Mouse (Mus musculus) stomach, postnatal 0 days (tissue): ENCODE measurements around the gene Gm13694. TPM values are rescaled to one million over a fixed set of nuclear protein-coding genes. Genes with fewer than 3 reads are reported as not detected.
"Not testable (repeated sequence)": the region's sequence is repeated elsewhere in the genome, so short reads cannot be mapped to it uniquely, and the experiment has no call there.

ENCODE experiments used
- ATAC-seq: fragments of 200-750 bp; cut with Nextera tagmentation; 2 replicates; pipeline ENCODE4 v1.8.0; 2017; ENCODE audit not compliant: low FRiP score, low TSS enrichment
- DNase-seq: peaks from one replicate; pipeline ENCODE4 v3.0.0-alpha.2; 2016; ENCODE audit warnings: low spot score
- H3K27ac ChIP-seq: fragments of 300-500 bp; sonication (generic); replicated peaks from 2 replicates; pipeline ENCODE4 v1.5.1; 2014; ENCODE audit warnings: mild to moderate bottlenecking, control low read depth
- H3K27me3 ChIP-seq: fragments of 300-500 bp; sonication (generic); 2 replicates; pipeline ENCODE4 v1.6.1; 2014; ENCODE audit warnings: low read length; ENCODE audit not compliant: control insufficient read depth, insufficient read depth
- H3K36me3 ChIP-seq: fragments of 300-500 bp; sonication (generic); 2 replicates; pipeline ENCODE4 v1.6.1; 2014; ENCODE audit warnings: low read length, mixed read lengths; ENCODE audit not compliant: control insufficient read depth, insufficient read depth
- H3K4me1 ChIP-seq: fragments of 300-500 bp; sonication (generic); replicated peaks from 2 replicates; pipeline ENCODE4 v1.6.1; 2014; ENCODE audit warnings: antibody characterized with exemption; ENCODE audit not compliant: control insufficient read depth, insufficient read depth
- H3K4me2 ChIP-seq: fragments of 300-500 bp; sonication (generic); replicated peaks from 2 replicates; pipeline ENCODE4 v1.6.1; 2014; ENCODE audit warnings: low read depth, mild to moderate bottlenecking, control low read depth, moderate library complexity
- H3K4me3 ChIP-seq: fragments of 300-500 bp; sonication (generic); 2 replicates; pipeline ENCODE4 v1.5.1; 2014; ENCODE audit warnings: low read depth, low read length, control low read depth
- H3K9ac ChIP-seq: fragments of 300-500 bp; sonication (generic); 2 replicates; pipeline ENCODE4 v1.6.1; 2014; ENCODE audit warnings: mild to moderate bottlenecking, low read length, control low read depth, mixed read lengths
- H3K9me3 ChIP-seq: fragments of 300-500 bp; sonication (generic); 2 replicates; pipeline ENCODE4 v1.6.1; 2016; ENCODE audit warnings: low read length; ENCODE audit not compliant: control insufficient read depth
- CTCF ChIP-seq: IDR thresholded peaks from 2 replicates; pipeline ENCODE4 v1.5.1; 2016; ENCODE audit warnings: antibody characterized with exemption, low read depth, mild to moderate bottlenecking, moderate library complexity
- EP300 ChIP-seq: optimal IDR thresholded peaks from 2 replicates; pipeline ENCODE3; 2016; ENCODE audit warnings: antibody characterized with exemption
- WGBS: fragments of 180-500 bp; shearing (Covaris S2); extraction: QIAGEN DNeasy Blood & Tissue Kit; methylation state at CpG from one replicate; pipeline ENCODE4 v1.1.7; 2014; 5-methylcytosine and 5-hydroxymethylcytosine counted together
- polyA plus RNA-seq: library from polyadenylated mRNA; unstranded; fragments of >200 nt; fragmentation: Nextera tagmentation; extraction: Ambion mirVana; gene quantifications from 2 replicates; pipeline ENCODE4 v1.2.1, GENCODE M21; 2015

Gm13694 gene
- not detected in 2 replicates for polyA plus RNA-seq

- H3K4me2 ChIP-seq, ATAC-seq, H3K4me1 ChIP-seq, H3K36me3 ChIP-seq, H3K4me3 ChIP-seq, H3K27ac ChIP-seq, DNase-seq, H3K9ac ChIP-seq, H3K9me3 ChIP-seq, H3K27me3 ChIP-seq: not testable (repeated sequence)
- WGBS = no CpG with 5 or more reads among the region's 6 CpGs
Observed at GRCm38 (mm10) chr2:83978633-83979032, at the start of gene Gm13694. Gene Gm13694, plus strand, starts transcription at chr2:83978933.

GRCm38 (mm10) chr2:83929478-83930088 lies 49.1 kb upstream of the Gm13694 start:
- Histone ChIP-seq H3K4me3 (no peak overlapping the region), H3K27ac (no peak overlapping the region), H3K27me3 (no peaks in the 10 kb centered on the region), H3K9me3 (no peaks in the 10 kb centered on the region), H3K36me3 (no peaks in the 10 kb centered on the region), H3K4me1 (no peaks in the 10 kb centered on the region), H3K4me2 (no peak overlapping the region), H3K9ac (no peak overlapping the region)
- 56% methylated on average over 2 of the region's 2 CpGs for WGBS
- ATAC-seq (no peak), DNase-seq (no peak)
- TF ChIP-seq EP300 (no peak), CTCF (no peak)

- no peak for TF ChIP-seq CTCF
- TF ChIP-seq EP300 = no peak
- Histone ChIP-seq H3K4me3 (no peak within 1 kb of the TSS), H3K9ac (no peak within 1 kb of the TSS), H3K4me1 (no peaks in the 10 kb centered on the region), H3K36me3 (no peaks in the 10 kb centered on the region), H3K27ac (no peak within 1 kb of the TSS), H3K9me3 (no peaks in the 10 kb centered on the region), H3K4me2 (peak within 1 kb of the TSS; percentile 34), H3K27me3 (no peaks in the 10 kb centered on the region)
- under 1% methylated on average over 20 of the region's 20 CpGs for WGBS
- ATAC-seq (peak; percentile 45), DNase-seq (peak; percentile 24)
Observed at GRCm38 (mm10) chr2:83940931-83941361, 37.8 kb upstream of the Gm13694 start, which contains the start of gene Zswim2. Gene Zswim2, minus strand, starts transcription at chr2:83941228.

- H3K4me3 ChIP-seq = no peak overlapping the region
- H3K36me3 ChIP-seq = no peaks in the 10 kb centered on the region
- H3K9ac ChIP-seq = no peak overlapping the region
- H3K27me3 ChIP-seq = no peaks in the 10 kb centered on the region
- no peak for ATAC-seq
- no peaks in the 10 kb centered on the region for H3K4me1 ChIP-seq
- no peaks in the 10 kb centered on the region for H3K9me3 ChIP-seq
- DNase-seq = no peak
- no peak for TF ChIP-seq EP300
- TF ChIP-seq CTCF = peak; percentile 27
- WGBS = 33% methylated on average over 3 of the region's 3 CpGs
- 0 out of 2 replicates have a peak overlapping the region, but pooled peaks have one; percentile 34 for H3K4me2 ChIP-seq
- no peak overlapping the region for H3K27ac ChIP-seq
Observed at GRCm38 (mm10) chr2:83941378-83941777, 37.4 kb upstream of the Gm13694 start.

- ATAC-seq = no peak
- 59% methylated on average over 4 of the region's 4 CpGs for WGBS
- TF ChIP-seq CTCF = no peak
- TF ChIP-seq EP300 = no peak
Observed at GRCm38 (mm10) chr2:83941792-83942191, 36.9 kb upstream of the Gm13694 start.

GRCm38 (mm10) chr2:83955393-83955792 lies 23.3 kb upstream of the Gm13694 start, which contains the start of gene Gm13698:
Gene Gm13698, plus strand, starts transcription at chr2:83955693.
- not testable (repeated sequence) for H3K4me3 ChIP-seq, DNase-seq, H3K4me1 ChIP-seq, H3K27ac ChIP-seq, H3K4me2 ChIP-seq, H3K27me3 ChIP-seq, ATAC-seq, H3K9ac ChIP-seq, H3K9me3 ChIP-seq, H3K36me3 ChIP-seq
- WGBS = no CpG with 5 or more reads among the region's 6 CpGs

More at GRCm38 (mm10) chr2:83941792-83942191, 36.9 kb upstream of the Gm13694 start:
- Histone ChIP-seq H3K36me3 (no peaks in the 10 kb centered on the region), H3K27me3 (no peaks in the 10 kb centered on the region), H3K27ac (no peak overlapping the region), H3K4me2 (no peak overlapping the region), H3K9me3 (no peaks in the 10 kb centered on the region), H3K9ac (no peak overlapping the region), H3K4me3 (no peak overlapping the region), H3K4me1 (no peaks in the 10 kb centered on the region)
- DNase-seq = no peak

GRCm38 (mm10) chr2:83961203-83961602 lies 17.5 kb upstream of the Gm13694 start, which contains the start of gene Gm13693:
Gene Gm13693, plus strand, starts transcription at chr2:83961503.
- WGBS = no CpG with 5 or more reads among the region's 6 CpGs
- not testable (repeated sequence) for H3K9ac ChIP-seq, H3K4me1 ChIP-seq, DNase-seq, H3K27ac ChIP-seq, H3K36me3 ChIP-seq, H3K4me3 ChIP-seq, ATAC-seq, H3K27me3 ChIP-seq, H3K4me2 ChIP-seq, H3K9me3 ChIP-seq

DNA sequence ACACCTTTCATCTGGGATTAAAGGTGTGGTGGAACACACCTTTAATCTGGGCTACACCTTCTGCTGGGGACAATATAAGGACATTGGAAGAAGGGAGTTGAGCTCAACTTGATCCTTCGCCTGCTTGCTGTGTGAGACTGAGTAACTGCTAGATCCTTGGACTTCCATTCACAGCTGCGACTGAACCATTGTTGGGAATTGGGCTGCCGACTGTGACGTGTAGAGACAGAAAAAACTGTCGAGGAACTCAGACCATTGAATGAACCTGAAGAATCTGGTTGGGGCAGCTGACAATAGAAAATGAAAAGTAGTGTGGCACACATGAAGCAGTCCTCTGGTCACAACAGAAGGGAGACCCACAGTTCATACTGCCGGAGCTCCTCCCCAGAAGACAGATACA lies 11.7 kb upstream of the Gm13694 start, which contains the start of gene Gm13695:
Gm13695 (plus strand) TSS at position 301 of the 400 bp plus-strand sequence.
- ATAC-seq, H3K9ac ChIP-seq, H3K9me3 ChIP-seq, H3K27ac ChIP-seq, H3K4me3 ChIP-seq, H3K27me3 ChIP-seq, H3K4me2 ChIP-seq, H3K4me1 ChIP-seq, H3K36me3 ChIP-seq, DNase-seq: not testable (repeated sequence)
- WGBS = no CpG with 5 or more reads among the region's 6 CpGs

GRCm38 (mm10) chr2:83972823-83973222 lies 5.9 kb upstream of the Gm13694 start, which contains the start of gene Gm13696:
Gene Gm13696, plus strand, starts transcription at chr2:83973123.
- H3K4me2 ChIP-seq, DNase-seq, H3K4me3 ChIP-seq, H3K4me1 ChIP-seq, H3K9ac ChIP-seq, H3K9me3 ChIP-seq, H3K27ac ChIP-seq, H3K27me3 ChIP-seq, H3K36me3 ChIP-seq, ATAC-seq: not testable (repeated sequence)
- WGBS = no CpG with 5 or more reads among the region's 6 CpGs
